Mouse (Mus musculus) T-helper 1 cell (primary cell): Measurements from ENCODE around the gene Isca1.
"Not testable (repeated sequence)": the region's sequence is repeated elsewhere in the genome, so short reads cannot be mapped to it uniquely, and the experiment has no call there.

ENCODE experiments used
- in situ Hi-C: fragments of 300-600 bp; cut with MboI, MseI; formaldehyde crosslinking; loops from one replicate; pipeline ENCODE4 v1.15.1; 2025; ENCODE audit warnings: high pct_unique_total_duplicates

Isca1 gene

DNA sequence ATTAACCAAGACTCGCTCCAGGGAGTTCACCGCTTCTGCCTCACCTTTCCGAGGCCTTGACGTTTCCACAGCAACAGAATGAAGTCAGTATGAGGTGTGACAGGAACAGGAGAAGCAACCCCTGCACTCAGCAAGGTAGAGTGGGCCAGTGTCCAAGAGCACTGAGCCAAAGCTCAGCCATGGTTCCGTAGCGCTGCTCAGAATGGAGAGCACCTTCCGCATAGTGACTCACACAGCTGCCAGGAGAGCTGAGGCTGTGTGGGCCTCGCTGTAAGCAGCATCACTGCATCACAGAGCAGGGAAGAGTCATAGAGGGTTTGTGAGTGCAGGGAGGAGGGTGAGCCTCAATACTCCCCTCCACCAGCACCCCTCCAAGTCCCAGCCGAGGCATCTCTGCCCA lies 22.9 kb downstream of the Isca1 start, which contains the start of gene 1700014D04Rik:
1700014D04Rik (minus strand) TSS at position 42 of the 400 bp plus-strand sequence.
- in situ Hi-C loops, result no loop called here

DNA sequence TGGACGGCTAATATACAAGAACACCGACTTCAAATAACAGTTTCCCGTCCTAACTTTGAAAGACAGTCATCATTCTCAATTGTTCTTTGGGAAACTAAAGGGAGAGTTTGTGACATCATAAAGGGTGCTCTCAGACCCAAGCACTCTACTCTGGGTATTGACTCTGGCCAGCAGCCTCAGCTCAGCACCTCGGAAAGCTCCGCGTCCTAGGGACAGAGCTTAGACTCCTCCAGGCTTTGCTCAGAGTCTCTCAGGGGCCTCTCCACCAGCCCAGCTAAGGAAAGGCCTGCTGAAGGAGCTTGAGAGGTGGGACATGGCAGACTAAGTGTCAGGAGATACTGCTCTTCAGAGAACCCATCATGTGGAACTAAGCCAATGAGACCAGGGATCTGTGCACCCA lies 23.4 kb downstream of the Isca1 start:
- in situ Hi-C loops, result no loop called here

DNA sequence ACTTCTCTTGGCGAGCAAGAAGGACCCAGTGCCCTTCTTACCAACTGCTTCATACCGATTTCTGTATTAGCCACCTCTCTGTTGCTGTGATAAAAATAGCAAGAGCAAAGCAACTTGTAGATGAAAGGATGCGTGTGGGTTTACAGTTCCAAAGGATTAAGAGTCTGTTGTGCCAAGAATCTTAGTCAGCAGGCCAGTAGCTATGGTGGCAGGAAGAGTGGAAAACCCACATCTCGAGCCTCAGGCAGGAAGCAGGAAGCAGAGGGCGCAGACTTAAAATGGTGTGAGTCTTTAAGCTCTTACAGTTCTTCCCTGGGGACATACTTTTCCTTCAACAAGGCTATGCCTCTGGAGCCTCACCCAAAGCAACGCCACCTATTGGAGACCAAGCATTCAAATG lies 24.1 kb downstream of the Isca1 start:
- in situ Hi-C loops, result no loop called here

DNA sequence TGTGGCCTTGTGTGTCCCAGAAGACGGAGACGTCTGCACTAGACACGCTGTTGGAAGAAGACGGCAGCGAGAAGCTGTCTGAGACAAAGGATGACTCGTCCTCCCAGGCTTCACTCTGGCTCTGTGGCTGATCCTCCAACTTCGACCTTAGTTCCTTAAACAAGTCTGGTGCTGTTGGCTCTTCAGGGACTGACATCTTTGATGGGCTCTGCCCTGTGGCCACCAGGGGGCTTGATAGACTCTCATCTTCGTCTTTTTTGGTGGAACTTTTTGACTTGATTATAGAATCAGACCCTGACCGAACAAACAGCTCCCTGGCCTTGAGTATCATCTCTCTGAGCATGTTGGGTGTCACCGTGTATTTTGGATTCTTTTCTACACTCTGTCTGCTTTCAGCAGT lies 27.9 kb downstream of the Isca1 start:
- in situ Hi-C loops, result no loop called here

DNA sequence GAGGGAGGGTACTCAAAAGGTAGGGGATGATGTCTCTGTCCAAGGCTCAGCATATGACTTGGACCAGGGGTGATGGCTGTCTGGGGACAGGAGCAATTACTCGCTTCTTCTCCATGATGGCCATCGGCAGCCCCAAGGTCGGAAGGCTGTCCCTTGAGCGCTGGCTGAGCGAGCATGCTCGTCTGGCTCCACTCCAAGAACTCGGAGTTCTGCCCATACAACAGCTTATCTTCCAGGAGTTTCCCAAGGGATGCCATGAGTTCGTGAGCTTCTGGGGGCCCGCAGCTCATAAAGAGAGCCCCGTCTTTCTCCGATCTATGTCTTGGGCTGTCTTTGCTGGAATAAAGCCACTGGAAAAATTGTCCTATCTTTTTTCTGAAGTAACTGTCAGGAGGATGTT lies 28.5 kb downstream of the Isca1 start:
- in situ Hi-C loops, result no loop called here

DNA sequence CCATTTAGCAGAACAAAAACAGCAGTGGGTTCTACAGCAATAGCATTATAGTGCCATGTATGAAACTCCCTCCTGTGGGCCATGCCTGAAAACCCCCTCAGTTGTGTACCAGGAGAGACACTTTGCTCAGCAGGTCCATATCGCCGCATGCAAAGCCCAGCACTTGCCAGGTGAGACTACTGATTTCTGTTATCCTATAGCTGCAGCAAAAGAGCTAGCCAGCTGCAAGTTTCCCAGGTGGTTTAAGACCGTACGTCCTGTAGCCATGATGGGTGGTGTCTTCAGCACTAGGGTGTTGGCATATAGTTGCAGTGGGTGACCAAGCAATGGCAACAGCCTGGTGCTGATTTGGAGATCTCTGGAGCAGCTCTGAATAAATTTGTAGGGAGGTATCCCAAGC lies 30.2 kb downstream of the Isca1 start:
- in situ Hi-C loops, result no loop called here

DNA sequence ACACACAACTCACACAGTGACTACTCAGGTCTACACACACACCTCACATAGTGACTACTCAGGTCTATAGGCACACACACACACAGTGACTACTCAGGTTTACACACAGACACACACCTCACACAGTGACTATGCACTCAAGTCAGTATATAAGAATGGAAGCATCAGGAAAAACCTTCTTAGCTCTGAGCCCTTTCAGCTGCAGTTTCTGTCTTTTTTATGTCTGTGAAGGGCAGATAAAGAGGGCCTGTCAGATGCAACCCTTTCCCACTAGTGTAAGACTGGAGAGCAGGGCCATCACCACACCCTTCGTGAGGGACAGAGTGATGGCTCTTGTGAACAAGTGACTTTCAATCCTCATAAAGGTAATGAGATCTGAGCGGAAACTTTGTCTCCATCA lies 31.2 kb downstream of the Isca1 start:
- in situ Hi-C loops, result no loop called here

DNA sequence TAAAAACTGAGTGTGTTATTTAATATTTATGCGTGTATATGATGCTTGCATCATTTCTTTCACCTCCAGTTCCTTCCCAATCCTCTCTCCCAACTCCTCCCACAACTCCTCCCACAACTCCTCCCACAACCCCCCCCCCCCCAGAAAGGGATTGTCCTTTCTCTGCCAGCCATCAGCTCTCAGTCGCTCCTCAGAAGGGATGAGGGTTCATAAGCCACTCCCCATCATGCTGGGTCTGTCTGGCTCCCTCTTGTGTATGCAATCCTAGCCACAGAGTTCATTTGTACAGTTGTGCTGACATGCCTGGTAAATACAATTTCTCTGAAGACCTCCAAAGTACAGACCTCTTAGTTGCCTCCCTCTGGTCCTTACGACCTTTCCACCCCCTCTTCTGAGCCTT lies 34.4 kb downstream of the Isca1 start:
- in situ Hi-C loops, result no loop called here

DNA sequence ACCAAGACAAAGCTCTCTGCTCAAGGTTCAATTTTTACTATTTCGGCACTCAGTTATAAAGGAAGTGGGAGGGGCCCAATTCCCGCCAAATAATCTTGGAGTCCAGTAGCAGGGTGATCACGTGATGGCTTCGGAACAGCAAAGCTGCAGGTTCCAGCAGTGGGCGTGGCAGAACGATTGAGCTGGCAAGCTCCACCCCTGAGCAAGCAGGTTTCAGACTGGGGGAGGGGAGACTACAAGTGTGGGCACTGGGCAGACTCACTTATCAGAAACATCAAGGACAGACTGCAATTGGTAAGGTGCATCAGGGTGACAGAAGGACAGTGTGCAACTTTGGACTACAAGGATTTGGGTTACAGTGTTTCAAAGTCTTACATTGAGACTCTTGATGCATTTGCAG lies 35.3 kb downstream of the Isca1 start:
- in situ Hi-C loops, result not testable (repeated sequence)

DNA sequence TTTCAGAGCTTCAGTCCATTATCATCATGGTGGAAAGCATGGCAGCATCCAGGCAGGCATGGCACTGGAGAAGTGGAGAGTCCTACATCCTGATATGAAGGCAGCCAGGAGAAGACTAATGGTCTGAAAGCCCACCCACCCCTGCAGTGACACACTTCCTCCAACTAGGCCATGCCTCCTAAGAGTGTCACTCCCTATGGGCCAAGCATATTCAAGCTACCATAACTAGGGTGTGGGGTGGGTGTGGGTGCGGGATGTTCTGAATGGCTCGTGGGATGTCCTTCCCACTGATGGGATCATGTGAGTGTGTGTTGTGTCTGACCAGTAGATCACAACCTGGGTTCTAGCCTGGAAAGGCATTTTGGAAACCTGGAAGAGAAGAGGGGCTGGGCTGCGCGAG lies 35.7 kb downstream of the Isca1 start:
- in situ Hi-C loops, result no loop called here

DNA sequence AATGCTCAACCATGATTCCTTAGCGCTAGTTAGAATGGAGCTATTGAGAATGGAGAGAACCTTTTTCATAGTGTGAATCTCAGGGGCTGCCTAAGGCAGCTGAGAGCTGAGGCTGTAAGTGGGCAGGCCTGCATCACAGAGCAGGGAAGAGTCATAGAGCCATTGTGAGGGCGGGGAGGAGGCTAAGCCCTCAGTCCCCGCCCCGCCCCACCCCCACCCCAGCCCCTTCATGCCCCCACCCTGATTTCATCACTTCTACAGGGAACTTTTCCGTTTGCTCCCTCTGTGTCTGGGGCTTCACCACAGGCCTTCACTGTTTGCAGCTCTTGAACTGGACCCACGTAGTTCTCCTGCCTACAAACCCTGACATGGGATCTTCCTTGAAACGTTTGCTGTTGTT lies 38.0 kb downstream of the Isca1 start, which contains the start of gene Spata31d1d:
Spata31d1d (minus strand) TSS at position 101 of the 400 bp plus-strand sequence.
- in situ Hi-C loops, result no loop called here

DNA sequence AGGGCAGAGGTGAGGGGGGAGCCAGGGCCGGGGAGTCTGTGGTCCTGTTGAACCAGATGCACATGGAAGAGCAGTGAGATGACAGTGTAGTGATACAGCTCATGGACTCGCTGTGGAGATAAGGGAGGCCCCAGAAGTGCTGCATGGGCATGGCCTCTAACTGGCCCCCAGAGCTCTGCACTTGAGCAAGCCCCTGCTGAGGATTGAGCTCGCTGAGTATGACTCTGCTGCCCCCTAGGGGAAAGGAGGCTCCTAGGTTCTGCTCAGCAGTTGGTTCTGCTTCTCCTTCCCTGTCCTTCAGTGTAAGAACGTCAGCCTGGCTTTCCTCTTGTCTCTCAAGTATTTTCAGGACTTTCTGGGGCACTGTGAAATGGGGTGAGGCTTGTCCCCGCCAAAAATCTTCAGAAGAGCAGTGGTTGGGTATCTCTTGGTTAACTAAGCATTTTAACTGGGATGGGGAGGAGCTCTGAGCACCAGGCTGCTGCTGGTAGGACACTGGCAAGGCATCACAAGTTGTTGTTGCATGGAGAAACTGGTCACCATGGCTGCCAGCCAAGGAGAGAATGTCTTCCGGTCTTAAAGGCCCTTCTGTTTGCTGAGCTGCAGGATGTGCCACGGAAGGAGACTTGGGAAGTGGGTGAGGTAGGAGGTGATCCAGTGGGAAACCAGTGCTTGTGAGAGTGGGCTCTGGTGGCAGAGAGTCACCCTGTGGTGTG lies 41.1 kb downstream of the Isca1 start:
- in situ Hi-C loops, result loop anchor here (5.0 to 10.0 kb wide), 2 partner anchors 151 to 294 kb away; no protein-coding TSS in a partner anchor

DNA sequence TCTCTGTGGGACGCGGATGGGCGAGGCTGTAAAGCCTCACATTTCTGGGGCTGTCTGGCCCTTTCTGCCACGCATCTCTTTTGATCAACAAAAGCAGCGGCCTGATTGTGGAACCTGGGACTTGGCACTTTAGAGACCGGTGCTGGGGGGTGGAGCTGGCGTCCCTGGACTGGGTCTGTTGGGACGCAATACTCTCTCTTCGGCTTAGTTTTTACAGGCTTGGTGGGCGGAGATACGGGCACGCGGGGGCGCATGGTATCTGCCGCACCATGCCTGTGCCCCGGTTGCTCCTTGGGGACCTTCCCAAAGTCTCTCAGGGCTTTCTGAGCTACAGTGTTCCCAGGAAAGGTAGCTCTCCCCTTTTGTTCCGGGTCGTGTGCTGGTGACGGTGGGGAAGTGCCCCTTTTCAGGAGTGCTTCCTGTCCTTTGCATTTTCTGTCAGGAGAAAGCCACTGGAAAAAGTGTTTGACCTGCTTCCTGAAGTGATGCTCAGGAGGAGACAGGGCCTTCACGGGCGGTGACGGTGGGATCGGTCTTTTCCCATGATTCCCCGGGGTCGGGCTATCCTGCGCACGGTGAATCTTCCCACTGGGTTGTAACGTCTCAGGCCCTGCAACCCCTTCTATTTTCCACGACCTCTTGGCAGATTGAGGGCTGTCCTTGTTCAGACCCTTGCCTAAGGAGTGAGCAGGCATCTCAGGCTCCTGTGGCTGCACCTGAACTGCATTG lies 43.3 kb downstream of the Isca1 start:
- in situ Hi-C loops, result loop anchor here (5.0 to 10.0 kb wide), 2 partner anchors 149 to 292 kb away; no protein-coding TSS in a partner anchor

DNA sequence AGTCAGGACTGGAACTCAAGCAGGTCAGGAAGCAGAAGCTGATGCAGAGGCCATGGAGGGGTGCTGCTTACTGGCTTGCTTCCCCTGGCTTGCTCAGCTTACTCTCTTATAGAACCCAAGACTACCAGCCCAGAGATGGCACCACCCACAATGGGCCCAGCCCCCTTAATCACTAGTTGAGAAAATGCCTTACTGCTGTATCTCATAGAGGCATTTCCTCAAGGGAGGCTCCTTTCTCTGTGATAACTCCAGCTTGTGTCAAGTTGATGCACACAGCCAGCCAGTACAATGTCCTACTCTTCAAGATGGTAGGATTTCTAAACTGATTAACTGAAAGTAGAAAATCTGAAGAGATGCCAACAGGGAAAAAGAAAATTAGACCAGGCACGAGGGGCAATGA lies 47.5 kb downstream of the Isca1 start:
- in situ Hi-C loops, result loop anchor here (10.0 kb wide), 1 partner anchor 287 kb away; no protein-coding TSS in a partner anchor

DNA sequence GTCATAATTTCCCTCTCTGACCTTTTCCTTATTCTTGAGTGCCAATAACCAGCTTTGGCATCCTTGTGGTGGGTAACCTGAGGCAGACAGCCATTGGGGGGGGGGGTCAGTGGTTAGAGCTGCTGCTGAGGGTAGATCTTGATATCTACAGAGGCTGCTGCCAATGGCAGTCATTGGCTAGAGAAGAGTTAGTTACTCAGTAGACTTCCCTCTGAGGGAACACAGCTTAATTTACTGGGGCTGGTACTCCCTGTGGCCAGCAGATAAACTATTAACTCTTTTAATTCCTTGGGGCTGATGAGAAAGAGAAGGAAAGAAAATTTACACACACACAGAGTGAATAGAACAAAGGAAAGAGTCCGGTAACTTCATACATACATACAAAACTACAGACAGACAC lies 50.1 kb downstream of the Isca1 start:
- in situ Hi-C loops, result no loop called here

DNA sequence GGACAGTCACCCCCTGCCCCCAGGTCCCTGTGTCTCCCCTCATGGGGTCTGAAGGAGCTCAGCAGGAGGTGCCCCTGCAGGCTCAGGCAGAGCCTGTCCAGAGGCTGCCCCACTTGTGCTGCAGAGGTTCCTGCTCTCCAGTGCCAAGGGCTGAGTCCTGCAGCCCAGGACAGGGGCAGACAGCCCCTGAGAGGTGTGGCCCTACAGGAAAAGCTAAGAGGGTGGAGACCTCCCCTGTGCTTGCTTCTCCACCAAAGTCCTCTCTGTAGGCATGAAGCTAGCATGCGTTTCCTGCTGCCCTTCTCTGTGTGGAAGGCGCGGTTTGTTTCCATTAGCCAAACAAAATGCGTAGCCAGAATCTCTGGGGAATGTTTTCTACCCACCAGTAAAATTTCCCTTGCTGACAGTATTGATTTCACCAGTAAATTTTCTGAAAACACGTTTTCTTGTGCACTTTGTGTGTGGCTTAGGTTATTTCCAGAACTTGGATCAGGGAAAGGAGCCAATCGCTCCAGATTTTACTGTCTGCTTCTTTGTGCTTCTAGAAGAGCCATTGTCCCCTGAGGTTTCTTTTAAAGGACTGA lies 50.7 kb downstream of the Isca1 start:
- in situ Hi-C loops, result not testable (repeated sequence)

DNA sequence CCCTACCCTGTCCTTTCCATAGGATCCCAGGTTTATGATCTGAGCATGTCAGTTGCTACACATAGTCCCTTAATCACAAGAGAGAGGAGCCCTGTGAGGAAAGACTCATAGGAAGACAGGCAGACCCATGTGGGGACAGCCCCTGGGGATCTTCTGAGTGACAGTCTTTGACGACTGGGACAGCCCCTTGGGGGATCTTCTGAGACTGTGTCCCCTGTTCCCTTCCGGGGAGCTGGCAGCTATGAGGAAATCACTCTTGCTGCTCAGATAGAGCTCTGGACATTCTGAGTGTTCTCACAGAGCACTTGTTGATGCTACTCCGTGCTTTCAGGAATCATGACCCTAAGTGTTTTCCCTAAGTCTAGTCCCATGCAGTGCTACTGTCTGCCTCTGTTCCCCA lies 55.9 kb downstream of the Isca1 start:
- in situ Hi-C loops, result no loop called here

DNA sequence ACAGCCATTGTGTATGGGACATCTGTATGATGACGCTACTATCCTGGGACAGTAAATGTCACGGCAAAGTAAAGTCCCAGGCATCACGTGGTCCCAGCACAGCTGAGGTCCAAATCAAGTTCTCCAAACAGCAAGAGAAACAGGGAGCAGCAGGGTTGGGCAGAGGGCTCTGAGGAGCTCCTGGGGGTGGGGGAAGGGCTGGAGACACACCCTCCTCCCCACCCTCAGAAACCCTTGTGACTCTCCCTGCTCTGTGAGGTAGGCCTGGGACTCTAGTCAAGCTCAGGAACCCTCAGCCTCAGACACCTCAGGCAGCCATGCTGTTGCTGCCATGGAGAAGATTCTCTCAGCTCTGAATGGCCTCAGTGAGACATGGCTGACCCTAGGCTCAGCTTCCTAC lies 57.6 kb downstream of the Isca1 start, which contains the start of gene Spata31d1b:
Spata31d1b (plus strand) TSS at position 301 of the 400 bp plus-strand sequence.
- in situ Hi-C loops, result not testable (repeated sequence)

DNA sequence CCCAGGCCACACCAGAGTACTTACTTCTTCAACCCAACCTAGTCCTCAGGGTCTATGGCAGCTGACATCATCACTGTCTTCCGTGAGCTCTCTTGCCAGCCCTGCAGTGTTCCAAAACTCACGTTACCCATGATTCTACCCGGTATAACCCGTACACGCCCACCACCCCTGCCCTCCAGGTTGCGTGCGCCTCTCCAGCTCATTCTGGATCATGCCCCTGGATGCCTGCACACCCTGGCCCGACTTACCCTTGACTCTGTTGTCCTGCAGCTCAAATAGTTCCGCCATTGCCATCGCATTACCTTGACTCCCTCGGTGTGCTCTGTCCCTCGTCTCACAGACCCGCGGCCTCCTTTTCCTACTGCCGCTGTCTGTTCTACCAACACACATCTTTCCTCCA lies 59.4 kb downstream of the Isca1 start, which contains the start of gene Spata31d1a:
Spata31d1a (minus strand) TSS at position 101 of the 400 bp plus-strand sequence.
- in situ Hi-C loops, result no loop called here
